Mouse (Mus musculus): ENCODE results near the gene Apob. TPM values are rescaled to one million over a fixed set of nuclear protein-coding genes. Genes with fewer than 3 reads are reported as not detected.
"Not testable (repeated sequence)": the region's sequence is repeated elsewhere in the genome, so short reads cannot be mapped to it uniquely, and the experiment has no call there.

The Apob gene
- polyA plus RNA-seq, 1 experiment from 2014 or later = 0.05 TPM

GRCm38 (mm10) chr12:8030057-8030456 lies 52.6 kb downstream of the Apob start:
- no peaks in the 10 kb centered on the region for H3K27me3 ChIP-seq (replicated peaks; ENCODE audit: control insufficient read depth, insufficient read depth, low read length)
- 0 out of 2 replicates have a peak, but pooled peaks cover 5% of the 10 kb centered on the region for H3K4me1 ChIP-seq (ENCODE audit: control insufficient read depth, insufficient read depth, low read length)

DNA sequence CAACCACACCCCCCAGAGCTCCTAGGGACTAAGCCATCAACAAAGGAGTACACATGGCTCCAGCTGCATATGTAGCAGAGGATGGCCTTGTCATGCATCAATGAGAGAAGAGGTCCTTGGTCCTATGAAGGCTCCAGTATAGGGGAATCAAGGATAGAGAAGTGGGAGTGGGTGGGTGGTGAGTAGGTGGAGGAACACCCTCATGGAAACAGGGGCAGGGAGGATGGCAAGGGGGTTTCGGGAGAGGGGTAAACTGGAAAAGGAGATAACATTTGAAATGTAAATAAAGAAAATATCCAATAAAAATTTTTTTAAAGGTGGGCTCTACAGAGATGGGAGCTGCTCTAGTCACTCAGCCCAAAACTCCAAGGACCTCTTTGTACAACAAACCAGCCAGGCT lies 53.7 kb downstream of the Apob start:
- DNase-seq (ENCODE audit: low spot score); H3K4me1 ChIP-seq (ENCODE audit: control insufficient read depth, insufficient read depth, low read length); H3K4me2 ChIP-seq (ENCODE audit: low read length); ATAC-seq; H3K36me3 ChIP-seq (ENCODE audit: control insufficient read depth, insufficient read depth, low read length); H3K27me3 ChIP-seq (replicated peaks; ENCODE audit: control insufficient read depth, insufficient read depth, low read length); H3K9ac ChIP-seq (ENCODE audit: low read length); H3K4me3 ChIP-seq (ENCODE audit: low read depth, low read length); H3K9me3 ChIP-seq (replicated peaks; ENCODE audit: control insufficient read depth, low read length); H3K27ac ChIP-seq (ENCODE audit: low read depth, low read length): not testable (repeated sequence)
- WGBS = 100% methylated on average over 1 of the region's 1 CpGs

More at GRCm38 (mm10) chr12:8030057-8030456, 52.6 kb downstream of the Apob start:
- no peaks in the 10 kb centered on the region for H3K36me3 ChIP-seq (ENCODE audit: control insufficient read depth, insufficient read depth, low read length)
- H3K4me3 ChIP-seq (ENCODE audit: low read depth, low read length) = no peak overlapping the region
- DNase-seq (ENCODE audit: low spot score) (no peak), ATAC-seq (no peak)
- H3K9ac ChIP-seq (ENCODE audit: low read length) = no peak overlapping the region
- no peaks in the 10 kb centered on the region for H3K9me3 ChIP-seq (replicated peaks; ENCODE audit: control insufficient read depth, low read length)
- no peak overlapping the region for H3K4me2 ChIP-seq (ENCODE audit: low read length)
- 59% methylated on average over 2 of the region's 2 CpGs for WGBS
- H3K27ac ChIP-seq (ENCODE audit: low read depth, low read length) = no peak overlapping the region

DNA sequence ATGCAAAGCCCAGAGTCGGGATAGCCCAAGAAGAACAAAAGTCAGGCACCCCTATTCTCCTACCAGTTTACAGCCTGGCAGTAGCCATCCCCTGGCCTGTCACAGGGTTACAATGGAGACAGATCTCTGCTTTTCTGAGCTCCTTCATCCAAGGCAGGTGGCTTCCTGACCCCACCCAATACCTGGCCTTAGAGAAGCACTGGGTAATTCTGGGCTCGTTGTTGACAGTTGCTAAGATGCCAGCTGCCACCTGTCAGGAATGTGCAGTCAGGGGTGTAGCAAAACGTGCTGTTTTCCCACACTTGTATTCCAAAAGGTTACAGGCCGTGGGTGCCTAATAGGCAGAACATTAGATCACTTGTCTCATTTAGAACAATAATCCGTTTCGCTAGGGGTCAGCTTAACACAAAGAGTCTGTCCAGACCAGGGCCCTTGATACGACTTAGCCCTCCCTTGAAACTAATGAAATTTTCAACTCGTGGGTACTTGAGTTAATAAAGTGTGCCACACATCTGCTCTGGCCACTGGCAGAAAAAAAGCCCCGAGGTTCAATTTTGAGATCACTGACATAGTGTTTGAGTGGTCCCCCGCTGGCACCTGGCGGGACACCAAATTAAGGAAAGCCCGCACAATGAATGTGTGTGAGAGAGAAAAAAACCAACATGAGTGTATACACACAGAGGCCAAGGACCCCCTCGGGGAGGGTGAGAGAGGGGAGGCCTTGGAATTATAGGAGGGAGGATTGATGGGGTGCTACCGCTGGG lies 54.3 kb downstream of the Apob start:
- 10% methylated on average over 14 of the region's 14 CpGs for WGBS
- Histone ChIP-seq H3K27me3 (replicated peaks; ENCODE audit: control insufficient read depth, insufficient read depth, low read length) (no peaks in the 10 kb centered on the region), H3K9ac (ENCODE audit: low read length) (no peak overlapping the region), H3K4me2 (ENCODE audit: low read length) (no peak overlapping the region), H3K36me3 (ENCODE audit: control insufficient read depth, insufficient read depth, low read length) (no peaks in the 10 kb centered on the region), H3K4me1 (ENCODE audit: control insufficient read depth, insufficient read depth, low read length) (0 out of 2 replicates have a peak, but pooled peaks cover 5% of the 10 kb centered on the region), H3K27ac (ENCODE audit: low read depth, low read length) (no peak overlapping the region), H3K9me3 (replicated peaks; ENCODE audit: control insufficient read depth, low read length) (no peaks in the 10 kb centered on the region), H3K4me3 (ENCODE audit: low read depth, low read length) (no peak overlapping the region)
- DNase-seq (ENCODE audit: low spot score) = peak; percentile 44
- ATAC-seq = peak; percentile 73

DNA sequence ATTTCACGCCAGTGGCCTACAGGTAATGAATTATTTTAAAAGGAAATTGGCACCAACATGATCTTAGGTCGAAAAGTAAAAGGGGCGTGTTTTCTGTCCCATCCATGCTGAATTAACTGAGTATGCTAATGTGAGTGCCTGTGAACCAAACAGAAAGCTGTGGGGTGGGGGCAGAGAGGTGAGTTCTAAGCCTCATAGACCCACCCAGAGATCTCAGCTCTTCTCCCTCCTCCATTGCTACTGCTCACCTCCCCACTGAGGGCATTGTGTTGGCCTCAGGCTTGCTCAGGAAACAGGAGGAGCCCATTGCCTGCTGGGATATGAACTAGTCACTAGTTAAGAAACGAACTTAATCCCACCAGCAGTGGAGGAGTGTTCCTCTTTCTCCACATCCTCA lies 54.9 kb downstream of the Apob start:
- ATAC-seq (peak; percentile 65), DNase-seq (ENCODE audit: low spot score) (no peak)
- no peaks in the 10 kb centered on the region for H3K36me3 ChIP-seq (ENCODE audit: control insufficient read depth, insufficient read depth, low read length)
- no peaks in the 10 kb centered on the region for H3K27me3 ChIP-seq (replicated peaks; ENCODE audit: control insufficient read depth, insufficient read depth, low read length)
- no peak overlapping the region for H3K27ac ChIP-seq (ENCODE audit: low read depth, low read length)
- no peak overlapping the region for H3K9ac ChIP-seq (ENCODE audit: low read length)
- 0 out of 2 replicates have a peak, but pooled peaks cover 5% of the 10 kb centered on the region for H3K4me1 ChIP-seq (ENCODE audit: control insufficient read depth, insufficient read depth, low read length)
- no peak overlapping the region for H3K4me2 ChIP-seq (ENCODE audit: low read length)
- H3K9me3 ChIP-seq (replicated peaks; ENCODE audit: control insufficient read depth, low read length) = no peaks in the 10 kb centered on the region
- no peak overlapping the region for H3K4me3 ChIP-seq (ENCODE audit: low read depth, low read length)
- 18% methylated on average over 4 of the region's 4 CpGs for WGBS

- no peak for DNase-seq (ENCODE audit: low spot score)
- WGBS = 85% methylated on average over 3 of the region's 3 CpGs
- no peak overlapping the region for H3K4me3 ChIP-seq (ENCODE audit: low read depth, low read length)
- H3K4me1 ChIP-seq (ENCODE audit: control insufficient read depth, insufficient read depth, low read length) = no peaks in the 10 kb centered on the region
- no peak overlapping the region for H3K4me2 ChIP-seq (ENCODE audit: low read length)
- no peaks in the 10 kb centered on the region for H3K36me3 ChIP-seq (ENCODE audit: control insufficient read depth, insufficient read depth, low read length)
- no peak overlapping the region for H3K9ac ChIP-seq (ENCODE audit: low read length)
- ATAC-seq = no peak
- no peak overlapping the region for H3K27ac ChIP-seq (ENCODE audit: low read depth, low read length)
- no peaks in the 10 kb centered on the region for H3K9me3 ChIP-seq (replicated peaks; ENCODE audit: control insufficient read depth, low read length)
- H3K27me3 ChIP-seq (replicated peaks; ENCODE audit: control insufficient read depth, insufficient read depth, low read length) = no peaks in the 10 kb centered on the region
These were observed 60.8 kb downstream of the Apob start for GRCm38 (mm10) chr12:8038081-8038730.

- no peak for DNase-seq (ENCODE audit: low spot score)
- H3K9me3 ChIP-seq (replicated peaks; ENCODE audit: control insufficient read depth, low read length) = no peaks in the 10 kb centered on the region
- 85% methylated on average over 7 of the region's 7 CpGs for WGBS
- H3K9ac ChIP-seq (ENCODE audit: low read length) = no peak overlapping the region
- no peak overlapping the region for H3K27ac ChIP-seq (ENCODE audit: low read depth, low read length)
- no peak for ATAC-seq
- H3K4me2 ChIP-seq (ENCODE audit: low read length) = no peak overlapping the region
- no peaks in the 10 kb centered on the region for H3K4me1 ChIP-seq (ENCODE audit: control insufficient read depth, insufficient read depth, low read length)
- no peaks in the 10 kb centered on the region for H3K27me3 ChIP-seq (replicated peaks; ENCODE audit: control insufficient read depth, insufficient read depth, low read length)
- no peak overlapping the region for H3K4me3 ChIP-seq (ENCODE audit: low read depth, low read length)
- H3K36me3 ChIP-seq (ENCODE audit: control insufficient read depth, insufficient read depth, low read length) = no peaks in the 10 kb centered on the region
These were observed 65.4 kb downstream of the Apob start for GRCm38 (mm10) chr12:8042626-8043394.

DNA sequence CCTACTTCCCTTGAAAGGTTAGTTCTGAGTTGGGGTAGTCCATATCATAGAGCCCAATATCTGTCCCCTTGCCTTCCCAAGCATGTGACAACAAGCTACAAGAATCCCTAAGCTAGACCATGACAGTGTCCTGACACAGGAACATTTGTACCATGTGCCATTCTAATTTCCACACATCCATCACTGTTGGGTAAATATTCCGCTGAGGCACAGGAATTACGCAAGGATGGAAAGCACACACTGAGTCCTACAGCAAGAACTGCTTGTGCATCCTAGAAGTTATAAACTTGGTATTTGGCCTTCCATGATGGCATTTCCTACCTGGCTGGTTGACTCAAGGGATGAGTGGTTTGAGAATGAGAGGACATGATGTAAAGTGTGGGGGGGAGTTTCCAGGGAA lies 69.6 kb downstream of the Apob start:
- no peak for ATAC-seq
- H3K9ac ChIP-seq (ENCODE audit: low read length) = no peak overlapping the region
- H3K9me3 ChIP-seq (replicated peaks; ENCODE audit: control insufficient read depth, low read length) = no peaks in the 10 kb centered on the region
- no peak overlapping the region for H3K4me2 ChIP-seq (ENCODE audit: low read length)
- no peak overlapping the region for H3K27ac ChIP-seq (ENCODE audit: low read depth, low read length)
- no peak for DNase-seq (ENCODE audit: low spot score)
- no peak overlapping the region for H3K4me3 ChIP-seq (ENCODE audit: low read depth, low read length)
- no peaks in the 10 kb centered on the region for H3K27me3 ChIP-seq (replicated peaks; ENCODE audit: control insufficient read depth, insufficient read depth, low read length)
- no peaks in the 10 kb centered on the region for H3K36me3 ChIP-seq (ENCODE audit: control insufficient read depth, insufficient read depth, low read length)
- H3K4me1 ChIP-seq (ENCODE audit: control insufficient read depth, insufficient read depth, low read length) = no peaks in the 10 kb centered on the region
- 91% methylated on average over 2 of the region's 2 CpGs for WGBS

- DNase-seq (ENCODE audit: low spot score) = no peak
- Histone ChIP-seq H3K4me3 (ENCODE audit: low read depth, low read length) (no peak overlapping the region), H3K4me2 (ENCODE audit: low read length) (no peak overlapping the region), H3K36me3 (ENCODE audit: control insufficient read depth, insufficient read depth, low read length) (no peaks in the 10 kb centered on the region), H3K9me3 (replicated peaks; ENCODE audit: control insufficient read depth, low read length) (no peaks in the 10 kb centered on the region), H3K4me1 (ENCODE audit: control insufficient read depth, insufficient read depth, low read length) (no peaks in the 10 kb centered on the region), H3K27ac (ENCODE audit: low read depth, low read length) (no peak overlapping the region), H3K27me3 (replicated peaks; ENCODE audit: control insufficient read depth, insufficient read depth, low read length) (no peaks in the 10 kb centered on the region), H3K9ac (ENCODE audit: low read length) (no peak overlapping the region)
- WGBS = 54% methylated on average over 1 of the region's 1 CpGs
- no peak for ATAC-seq
These were observed 70.4 kb downstream of the Apob start for GRCm38 (mm10) chr12:8047789-8048309.

Measured in forebrain, embryonic 14.5 days (tissue).